In the genomic region with DNA sequence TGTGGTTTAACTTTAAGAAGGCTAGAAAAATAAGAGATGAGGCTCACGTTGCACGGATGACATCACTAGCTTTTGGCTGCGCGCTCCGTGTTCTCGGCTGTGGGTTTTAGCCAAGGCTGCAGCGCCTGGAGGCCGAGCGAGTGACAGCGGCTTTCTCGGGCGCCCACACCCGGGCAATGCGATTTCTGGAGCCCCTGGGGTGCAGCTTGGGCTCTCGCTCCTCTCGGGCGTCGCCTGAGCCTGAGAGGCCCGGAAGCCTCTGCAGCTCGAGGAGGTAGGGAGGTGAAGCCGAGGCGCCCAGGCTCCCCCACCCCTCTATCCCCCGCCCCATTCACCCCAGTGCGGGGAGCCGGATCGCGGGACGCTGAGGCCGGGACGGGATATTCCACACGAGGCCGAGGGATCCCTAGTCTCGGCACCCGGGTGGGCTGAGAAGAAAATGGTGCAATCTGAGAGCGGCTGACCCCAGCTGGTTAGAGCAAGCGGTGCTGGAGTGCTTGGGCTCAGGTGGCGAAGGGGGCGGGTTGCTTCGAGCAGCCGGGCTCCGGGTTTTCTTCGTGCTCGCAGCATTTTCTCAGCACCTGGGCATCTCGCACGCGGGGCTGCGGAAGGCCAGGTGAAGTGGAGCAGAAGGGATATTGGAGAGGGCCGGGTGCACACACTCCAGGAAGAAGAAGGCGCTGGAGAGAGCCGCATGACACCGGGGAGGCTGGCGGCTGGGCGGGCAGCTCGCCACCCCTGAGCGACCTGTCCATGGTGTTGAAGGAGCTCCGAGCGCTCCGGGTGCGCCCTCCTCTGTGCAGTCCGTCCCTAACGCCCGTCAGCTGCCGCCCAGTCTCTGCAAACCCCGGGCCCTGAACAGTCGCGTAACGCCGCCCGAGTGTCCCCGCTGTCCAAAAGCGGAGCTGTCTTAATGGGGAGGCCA, we compare ENCODE assay signal across 8 mouse cellular contexts. TPM values are rescaled to one million over a fixed set of nuclear protein-coding genes. Genes with fewer than 3 reads are reported as not detected.
DNase-seq lines count a peak whose midpoint lies in the region; ATAC-seq and TF ChIP-seq lines count a peak whose summit lies in the region.

No protein-coding gene starts in this region.

- intact Hi-C loops in heart, adult 2 months (cut with DNase I) = no loop called here
- intact Hi-C loops in left cerebral cortex, postnatal 36 days (cut with DNase I) = loop anchor here (2.0 to 5.0 kb wide), 5 partner anchors 177 to 516 kb away; no protein-coding TSS in a partner anchor

- no peak for TF ChIP-seq POLR2A in heart, adult 2 months (IDR thresholded peaks at IDR 0.05; ENCODE audit: insufficient read depth, low read depth, low read length)

- H3K79me2 ChIP-seq in heart, adult 2 months (replicated peaks; ENCODE audit: control insufficient read depth, insufficient read depth, low read length) = no peaks in the 10 kb centered on the region

- H3K36me3 ChIP-seq in embryonic facial prominence, embryonic 13.5 days = no peaks in the 10 kb centered on the region
- no peaks in the 10 kb centered on the region for H3K36me3 ChIP-seq in heart, adult 2 months (ENCODE audit: control insufficient read depth, insufficient read depth, low read length)
- no peaks in the 10 kb centered on the region for H3K36me3 ChIP-seq in midbrain, embryonic 12.5 days
- H3K36me3 ChIP-seq in stomach, embryonic 14.5 days (ENCODE audit: control insufficient read depth, insufficient read depth, low read length) = no peaks in the 10 kb centered on the region

- H3K4me3 ChIP-seq in embryonic facial prominence, embryonic 13.5 days = peak overlapping the region; percentile 57
- peak overlapping the region; percentile 48 for H3K4me3 ChIP-seq in heart, adult 2 months
- H3K4me3 ChIP-seq in midbrain, embryonic 12.5 days = peak overlapping the region; percentile 66
- peak overlapping the region; percentile 51 for H3K4me3 ChIP-seq in stomach, embryonic 14.5 days (ENCODE audit: low read depth, low read length)

- H3K27me3 ChIP-seq in embryonic facial prominence, embryonic 13.5 days = peaks cover 79% of the 10 kb centered on the region
- H3K27me3 ChIP-seq in heart, adult 2 months (ENCODE audit: control insufficient read depth, insufficient read depth, low read length) = peaks cover 14% of the 10 kb centered on the region
- peaks cover 8% of the 10 kb centered on the region for H3K27me3 ChIP-seq in midbrain, embryonic 12.5 days
- H3K27me3 ChIP-seq in stomach, embryonic 14.5 days (ENCODE audit: control insufficient read depth, insufficient read depth, low read length) = peaks cover 32% of the 10 kb centered on the region

- TF ChIP-seq CTCF in heart, adult 2 months (IDR thresholded peaks at IDR 0.05) = 0 out of 2 replicates have a peak, but pooled peaks have one; percentile 9

- peaks cover 28% of the 10 kb centered on the region for H3K4me1 ChIP-seq in embryonic facial prominence, embryonic 13.5 days
- no peaks in the 10 kb centered on the region for H3K4me1 ChIP-seq in heart, adult 2 months (ENCODE audit: control insufficient read depth, insufficient read depth, low read length)
- H3K4me1 ChIP-seq in midbrain, embryonic 12.5 days = peaks cover 21% of the 10 kb centered on the region
- peaks cover 5% of the 10 kb centered on the region; the same call in 1 of the 2 replicates for H3K4me1 ChIP-seq in stomach, embryonic 14.5 days (ENCODE audit: control insufficient read depth, insufficient read depth, low read length)

- peak; percentile 82 for DNase-seq in brain, embryonic 18.5 days (ENCODE audit: low read depth, low spot score)
- DNase-seq in heart, adult 2 months = peak; percentile 71 to 72
- DNase-seq in kidney, adult 18-20 months = peak; percentile 50
- peak; percentile 90 to 91 for DNase-seq in left cerebral cortex, postnatal 36 days (ENCODE audit: low spot score in 2 of 2)
- no peak for DNase-seq in spleen, postnatal 14 days (ENCODE audit: low spot score in 2 of 2)

- H3K9me3 ChIP-seq in embryonic facial prominence, embryonic 13.5 days = no peaks in the 10 kb centered on the region
- no peaks in the 10 kb centered on the region for H3K9me3 ChIP-seq in midbrain, embryonic 12.5 days
- no peaks in the 10 kb centered on the region for H3K9me3 ChIP-seq in stomach, embryonic 14.5 days (ENCODE audit: control insufficient read depth, low read depth, low read length)

- no peak for TF ChIP-seq EP300 in heart, adult 2 months (IDR thresholded peaks at IDR 0.05; ENCODE audit: insufficient read depth, low read depth, low read length)

- peak overlapping the region; percentile 60 for H3K9ac ChIP-seq in embryonic facial prominence, embryonic 13.5 days
- H3K9ac ChIP-seq in heart, adult 2 months (ENCODE audit: low read depth, low read length) = no peak overlapping the region
- H3K9ac ChIP-seq in midbrain, embryonic 12.5 days (replicated peaks) = peak overlapping the region; percentile 82
- peak overlapping the region; percentile 28; the same call in 1 of the 2 replicates for H3K9ac ChIP-seq in stomach, embryonic 14.5 days (replicated peaks; ENCODE audit: low read depth, low read length)

- no peak overlapping the region for H3K27ac ChIP-seq in embryonic facial prominence, embryonic 13.5 days
- H3K27ac ChIP-seq in heart, adult 2 months = no peak overlapping the region
- peak overlapping the region; percentile 92 for H3K27ac ChIP-seq in midbrain, embryonic 12.5 days (replicated peaks)
- no peak overlapping the region for H3K27ac ChIP-seq in stomach, embryonic 14.5 days (ENCODE audit: low read length)

- peak overlapping the region; percentile 99 for H3K4me2 ChIP-seq in embryonic facial prominence, embryonic 13.5 days
- H3K4me2 ChIP-seq in midbrain, embryonic 12.5 days (replicated peaks) = peak overlapping the region; percentile 90
- peak overlapping the region; percentile 97 for H3K4me2 ChIP-seq in stomach, embryonic 14.5 days (replicated peaks; ENCODE audit: low read depth, low read length)

- WGBS in embryonic facial prominence, embryonic 13.5 days = 0% methylated on average over 70 of the region's 71 CpGs
- 1% methylated on average over 71 of the region's 71 CpGs for WGBS in heart, adult 2 months
- under 1% methylated on average over 71 of the region's 71 CpGs for whole genome bisulfite sequencing in midbrain, embryonic 12.5 days
- WGBS in stomach, embryonic 14.5 days = under 1% methylated on average over 71 of the region's 71 CpGs

- ATAC-seq in embryonic facial prominence, embryonic 13.5 days (ENCODE audit: insufficient number of reproducible peaks, insufficient read depth, low FRiP score, low TSS enrichment, low read depth) = peak; percentile 70
- peak; percentile 75 for ATAC-seq in midbrain, embryonic 12.5 days (ENCODE audit: low FRiP score, low read depth)
- ATAC-seq in stomach, embryonic 14.5 days (ENCODE audit: insufficient number of reproducible peaks, insufficient read depth, low FRiP score, low read depth) = peak; percentile 67

RNA-seq across cellular contexts. Expression of a gene that starts 1.4 kb away (rescaled TPM):
- polyA plus RNA-seq in embryonic facial prominence, embryonic 13.5 days (2015; fragmentation: Nextera tagmentation; extraction: Ambion mirVana) = 0.76 and 0.91 TPM in 2 replicates
- 1 to 10 TPM in 1 of 2 experiments, under 1 TPM in 1; 0.94 to 1.3 TPM for total RNA-seq in heart, adult 2 months (2021)
- 0.51 and 0.61 TPM in 2 replicates for polyA plus RNA-seq in heart, adult 2 months (2012; rRNA removed)
- 100 to 1,000 TPM; 246 to 266 TPM for total RNA-seq in left cerebral cortex, postnatal 36 days (2021)
- 18.2 and 18.8 TPM in 2 replicates for polyA plus RNA-seq in midbrain, embryonic 12.5 days (2016; fragmentation: Nextera tagmentation; extraction: Ambion mirVana)
- polyA plus RNA-seq in stomach, embryonic 14.5 days (2014; fragmentation: Nextera tagmentation; extraction: Ambion mirVana) = 1.5 TPM in 2 replicates

Comparison
In these comparisons a context has a peak if more than half of its experiments do, and no peak if none do; other contexts are left out.
1. DNase-seq: peak in brain, embryonic 18.5 days (single experiment), heart, adult 2 months (2 of 2), kidney, adult 18-20 months (single experiment) and left cerebral cortex, postnatal 36 days (2 of 2); none in spleen, postnatal 14 days (0 of 2).
2. Peak in every context shown above with its lines, with median percentiles within 50 percentile points of each other: ATAC-seq, H3K4me2 ChIP-seq and H3K4me3 ChIP-seq.